Mouse (Mus musculus) adrenal gland, adult 2 months (tissue): ENCODE results near the gene Dcaf10. TPM values are rescaled to one million over a fixed set of nuclear protein-coding genes. Genes with fewer than 3 reads are reported as not detected.
"Not testable (repeated sequence)": the region's sequence is repeated elsewhere in the genome, so short reads cannot be mapped to it uniquely, and the experiment has no call there.

ENCODE experiments used
- DNase-seq: peaks from one replicate; pipeline ENCODE4 v3.0.0; 2021
- long read RNA-seq: library from polyadenylated mRNA; stranded (forward); transcript quantifications from one replicate; pipeline ENCODE4 v2.0.0, GENCODE M21; 2021
- polyA plus RNA-seq: library from polyadenylated mRNA; depleted of rRNA; stranded (reverse); fragments of >200 nt; gene quantifications from 2 replicates; pipeline ENCODE4 v1.2.3, GENCODE M21; 2012; rRNA removed
- total RNA-seq, 2 experiments: library from RNA; stranded (reverse); gene quantifications; 2 replicates each; pipeline ENCODE4 v1.2.3; 2021

The Dcaf10 gene
- 10 to 100 TPM; 22.8 to 24.5 TPM for total RNA-seq
- 53.9 and 60.8 TPM in 2 replicates for polyA plus RNA-seq
- long read RNA-seq, full-length matches to known transcripts, result 12 of 14 reads
- long read RNA-seq, partial matches to known transcripts, result 2 of 14 reads
- long read RNA-seq, other reads (novel, unspliced or antisense), result 0 of 14 reads

DNA sequence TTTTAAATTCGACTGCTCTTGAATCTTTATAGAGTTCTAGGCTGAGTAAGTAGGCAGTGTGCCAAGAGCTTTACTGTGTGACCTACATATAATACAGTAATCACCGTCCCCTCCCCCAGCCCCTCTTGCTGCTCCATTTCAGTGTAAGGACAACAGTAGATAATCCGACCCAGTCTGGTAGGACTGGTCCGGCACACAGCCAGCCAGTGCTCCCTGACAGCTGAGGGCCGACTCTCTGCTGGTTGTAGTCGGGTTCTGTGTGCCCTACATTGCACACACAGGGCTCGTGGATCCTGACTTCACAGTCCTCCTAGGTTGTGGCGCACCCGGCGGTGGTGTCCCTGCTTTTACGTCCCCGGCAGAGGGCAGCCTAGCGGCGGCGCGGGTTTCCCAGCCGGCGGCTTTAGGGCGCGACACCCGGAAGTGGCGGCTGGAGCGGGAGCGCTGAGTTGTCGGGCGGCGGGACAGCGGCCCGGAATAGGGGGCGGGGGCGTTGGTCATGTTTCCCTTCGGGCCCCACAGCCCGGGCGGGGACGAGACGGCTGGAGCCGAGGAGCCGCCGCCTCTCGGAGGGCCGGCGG lies at the start of gene Dcaf10:
Gene Dcaf10, plus strand, starts transcription at position 433 of the 581 bp plus-strand sequence.
- DNase-seq, result peak; percentile 97

DNA sequence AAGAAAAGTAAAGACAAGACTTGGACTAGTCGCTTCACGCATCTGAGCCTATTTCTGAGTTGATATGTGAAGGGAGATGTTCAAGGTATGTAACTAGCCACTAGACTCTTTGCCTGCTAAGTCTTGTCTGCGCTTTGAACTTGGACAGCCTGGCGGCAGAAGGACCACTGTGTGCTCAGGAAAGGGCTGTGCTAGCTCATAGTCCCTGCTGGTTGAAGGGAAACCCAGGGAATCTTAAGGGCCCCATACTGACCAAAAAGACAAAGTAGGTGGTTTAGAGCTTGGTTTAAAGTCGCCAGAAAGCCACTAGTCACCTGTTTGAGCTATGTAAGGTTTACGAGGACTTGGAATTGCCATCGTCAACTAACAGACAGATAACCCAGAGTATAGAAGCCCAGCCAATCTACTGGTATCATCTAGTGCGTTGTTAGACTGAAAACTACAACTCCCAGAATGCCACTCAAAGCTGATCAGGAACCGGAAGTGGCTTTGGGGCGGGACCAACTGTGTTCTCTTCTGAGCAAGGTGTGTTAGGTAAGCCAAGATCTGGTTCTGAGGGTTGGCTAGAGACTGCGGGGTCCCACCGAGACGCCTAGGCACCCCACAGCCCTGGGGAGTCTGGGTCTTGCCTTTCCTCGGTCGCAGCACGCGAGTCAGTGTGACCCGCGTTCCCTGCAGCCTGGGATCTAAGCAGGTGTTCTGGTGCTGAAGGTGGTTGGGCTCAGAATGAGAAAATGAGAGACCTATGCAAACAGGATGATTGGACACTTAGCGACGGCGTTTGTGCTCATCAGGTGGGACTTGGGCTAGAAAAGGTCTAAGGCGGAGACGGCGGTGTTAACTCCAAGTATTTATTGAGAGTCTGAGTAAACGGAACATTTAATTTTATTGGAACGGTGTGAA lies 45.0 kb upstream of the Dcaf10 start, which contains the start of gene Trmt10b:
Gene Trmt10b, plus strand, starts transcription at position 466 of the 903 bp plus-strand sequence.
- peak; percentile 71 for DNase-seq

DNA sequence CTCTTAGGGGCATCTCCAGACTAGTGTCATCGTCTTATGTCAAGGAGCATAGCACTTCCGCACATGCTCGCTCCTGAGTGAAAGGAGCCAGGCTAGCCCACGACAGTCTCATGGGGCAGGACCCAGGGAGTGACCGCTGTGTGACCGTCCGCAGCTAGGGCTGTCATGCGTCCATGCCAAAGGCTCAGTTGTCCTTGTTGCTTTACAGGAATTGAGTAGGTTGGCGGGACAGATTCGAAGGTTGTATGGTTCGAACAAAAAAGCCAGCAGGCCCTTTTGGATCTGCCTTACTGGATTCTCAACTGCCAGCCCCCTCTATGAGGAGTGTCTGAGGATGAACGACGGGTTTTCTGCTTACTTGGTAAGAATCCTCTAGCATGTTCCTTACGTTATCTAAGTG lies 36.4 kb upstream of the Dcaf10 start:
- no peak for DNase-seq

DNA sequence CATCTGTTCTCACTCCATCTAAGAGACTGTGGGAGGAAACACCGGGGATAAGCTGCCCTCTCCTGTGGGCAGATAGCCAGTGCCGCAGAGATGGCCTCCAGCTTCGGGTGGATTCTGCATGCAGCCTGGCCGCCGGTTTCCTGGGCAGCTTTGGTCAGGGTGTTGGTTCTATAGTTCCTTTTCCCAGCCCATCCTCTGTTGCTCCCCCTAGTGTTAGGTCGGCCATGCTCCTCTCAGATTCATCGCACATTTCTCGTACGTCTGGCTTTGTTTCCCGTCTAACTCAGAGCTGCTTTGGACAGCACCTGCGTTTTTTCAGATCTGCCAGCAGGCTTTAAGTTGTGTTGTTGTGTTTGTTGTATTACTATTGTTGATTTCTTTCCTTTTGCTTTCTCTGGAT lies 33.9 kb upstream of the Dcaf10 start:
- DNase-seq, result peak; percentile 26

DNA sequence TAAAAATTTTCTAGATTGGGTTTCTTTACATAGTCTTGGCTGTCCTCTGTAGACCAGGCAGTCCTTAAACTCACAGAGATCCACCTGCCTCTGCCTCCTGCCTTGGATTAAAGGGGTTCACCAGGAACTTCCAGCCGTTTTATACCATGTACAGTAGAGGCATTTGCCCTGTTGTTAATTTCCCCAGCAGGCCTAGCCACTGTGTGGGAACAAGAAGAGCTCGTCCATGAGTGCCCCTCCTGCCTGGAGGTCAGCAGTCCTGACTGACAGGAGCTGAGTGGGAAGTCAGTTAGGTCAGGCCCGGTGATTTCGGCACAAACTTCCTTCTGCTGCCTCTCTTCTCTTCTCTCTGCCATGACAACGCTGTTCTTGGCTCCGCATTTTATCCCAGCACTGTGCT lies 33.3 kb upstream of the Dcaf10 start:
- no peak for DNase-seq

DNA sequence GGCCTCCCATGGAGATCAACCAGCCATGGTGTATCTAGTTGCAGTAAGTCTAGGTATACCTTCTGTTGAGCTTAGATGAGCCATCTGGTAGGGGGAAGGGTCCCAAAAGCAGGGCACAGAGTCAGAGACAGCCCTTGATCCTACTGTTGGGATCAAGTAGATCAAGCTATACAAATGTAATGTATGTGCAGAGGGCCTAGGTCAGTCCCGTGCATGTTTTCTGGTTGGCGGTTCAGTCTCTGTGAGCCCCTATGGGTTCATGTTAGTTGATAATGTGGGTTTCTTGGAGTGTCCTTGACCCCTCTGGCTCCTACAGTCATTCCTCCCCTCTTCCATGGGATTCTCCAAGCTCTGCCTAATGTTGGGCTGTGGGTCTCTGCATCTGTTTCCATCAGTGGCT lies 30.8 kb upstream of the Dcaf10 start:
- no peak for DNase-seq

DNA sequence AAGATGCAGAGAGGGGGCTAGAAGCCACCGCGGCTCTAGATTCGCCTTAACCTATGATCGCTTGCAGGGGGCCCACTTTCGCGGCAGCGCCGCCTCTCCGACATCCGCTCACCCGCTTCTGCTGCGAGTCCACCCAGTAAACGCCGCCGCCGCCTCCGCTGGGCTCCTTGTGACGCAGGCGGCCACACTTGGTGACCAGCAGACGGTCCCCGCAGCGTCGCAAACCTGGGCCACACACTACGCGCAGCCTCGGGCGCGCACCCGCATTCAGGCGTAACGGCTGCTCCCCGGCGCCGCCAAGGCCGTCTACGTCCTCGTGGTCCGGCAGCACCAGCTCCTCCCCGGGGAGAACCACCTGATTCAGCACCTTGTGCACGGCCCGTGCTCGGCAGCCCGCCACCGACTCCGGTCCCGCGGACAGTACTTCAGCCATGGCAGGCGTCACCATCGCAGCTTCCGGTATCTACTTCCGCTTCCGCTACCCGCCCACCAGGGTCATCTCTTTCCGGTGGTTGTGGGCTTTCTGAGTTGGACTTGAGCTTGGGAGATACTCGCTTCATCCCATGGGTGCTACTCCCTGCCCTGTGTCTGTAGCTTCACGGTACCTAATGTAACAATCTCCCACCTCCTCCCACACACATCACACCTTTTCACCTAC lies 21.6 kb upstream of the Dcaf10 start:
- peak; percentile 92 for DNase-seq

DNA sequence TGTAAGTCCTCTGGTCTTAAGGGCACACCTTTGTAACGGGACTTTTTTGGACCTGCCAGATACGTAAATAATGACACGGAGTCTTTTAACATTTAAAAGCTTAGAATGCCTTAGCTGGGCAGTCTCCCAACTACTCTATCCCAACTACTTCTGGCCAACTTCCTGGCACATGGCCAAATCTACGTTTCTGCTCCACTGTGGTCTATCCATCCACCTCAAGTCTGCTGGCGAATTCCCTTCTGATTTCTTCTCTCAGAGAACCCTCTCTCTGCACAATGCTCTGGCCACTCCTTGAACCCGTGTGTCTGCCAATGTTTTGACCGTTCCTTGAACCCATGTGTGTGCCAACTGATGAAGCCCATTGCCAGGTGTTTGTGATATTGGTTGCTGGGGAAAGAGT lies 10.8 kb upstream of the Dcaf10 start:
- DNase-seq, result peak; percentile 12

DNA sequence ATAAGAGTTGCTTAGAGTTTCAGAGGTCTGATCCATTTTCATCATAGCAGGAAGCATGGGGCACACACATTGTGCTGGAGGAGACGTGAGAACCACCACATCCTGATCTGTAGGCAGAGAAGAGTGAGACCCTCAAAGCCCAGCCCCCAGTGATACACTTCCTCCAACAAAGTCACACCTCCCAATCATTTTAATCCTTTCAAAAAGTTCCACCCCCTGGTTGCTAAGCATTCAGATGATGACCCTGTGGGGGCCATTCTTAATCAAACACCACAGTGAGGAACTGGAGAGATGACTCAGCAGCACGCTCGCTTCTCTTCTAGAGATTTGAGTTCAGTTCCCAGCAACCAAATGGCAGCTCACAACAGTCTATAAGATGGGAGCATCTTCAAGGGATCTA lies 9.4 kb upstream of the Dcaf10 start:
- no peak for DNase-seq

DNA sequence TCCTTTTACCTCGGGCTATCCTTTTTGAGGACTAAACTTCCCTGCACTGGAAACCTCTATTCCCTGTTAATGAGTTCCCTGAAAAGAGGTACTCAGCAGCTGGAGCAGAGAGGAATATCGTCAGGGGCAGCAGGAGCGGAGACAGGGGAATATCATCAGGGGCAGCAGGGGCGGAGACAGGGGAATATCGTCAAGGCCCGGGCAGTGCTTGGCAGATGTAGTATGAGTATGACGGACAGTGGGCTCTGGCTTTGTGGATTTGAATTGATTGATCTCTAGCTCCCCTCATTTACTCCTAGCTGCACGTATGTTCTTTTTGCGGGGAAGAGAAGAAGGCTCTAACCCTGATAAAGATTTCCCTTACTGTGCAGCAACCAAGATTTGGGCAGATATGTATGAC lies 675 bp upstream of the Dcaf10 start:
- peak; percentile 7 for DNase-seq

DNA sequence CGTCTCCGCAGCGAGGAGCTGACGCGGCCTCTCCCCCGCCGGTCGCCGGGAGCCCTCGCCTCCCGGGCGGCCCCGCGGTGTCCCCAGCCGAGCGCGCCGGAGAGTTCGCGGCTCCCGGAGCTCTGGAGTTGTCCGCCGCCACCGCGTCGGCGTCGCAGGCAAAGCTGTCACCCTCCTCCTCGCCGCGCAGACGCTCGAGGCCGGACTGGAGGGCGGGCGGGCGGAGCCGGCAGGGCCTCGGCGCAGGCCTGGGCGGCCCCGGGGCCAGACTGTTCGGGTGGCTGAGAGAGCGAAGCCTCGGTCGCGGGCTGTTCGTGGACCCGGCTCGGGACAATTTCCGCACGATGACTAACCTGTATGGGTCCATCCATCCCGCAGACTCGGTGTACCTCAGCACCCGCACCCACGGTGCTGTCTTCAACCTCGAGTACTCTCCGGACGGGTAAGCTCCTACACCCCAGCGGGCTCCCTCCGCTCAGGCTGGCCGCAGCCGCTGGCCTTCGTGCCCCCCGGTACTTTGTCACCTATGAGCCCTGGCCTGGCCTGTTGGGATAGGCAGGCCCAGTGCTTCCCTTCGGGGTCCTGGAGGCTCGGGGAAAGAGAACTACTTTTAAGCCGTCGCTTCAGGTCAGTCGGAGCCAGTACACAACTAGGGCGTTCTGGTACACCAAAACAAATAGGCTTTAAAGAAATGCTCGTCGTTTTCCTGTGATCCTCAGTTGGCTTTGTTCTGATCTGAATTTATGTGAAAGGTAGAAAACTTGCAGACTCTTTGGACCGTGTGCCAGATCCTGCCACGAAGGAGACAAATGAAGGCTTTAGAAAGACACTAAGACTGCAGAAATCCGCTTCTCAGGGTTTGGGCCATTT lies 620 bp downstream of the Dcaf10 start, which contains the start of gene Exosc3:
Gene Exosc3, minus strand, starts transcription at position 447 of the 870 bp plus-strand sequence.
- DNase-seq, result peak; percentile 82

DNA sequence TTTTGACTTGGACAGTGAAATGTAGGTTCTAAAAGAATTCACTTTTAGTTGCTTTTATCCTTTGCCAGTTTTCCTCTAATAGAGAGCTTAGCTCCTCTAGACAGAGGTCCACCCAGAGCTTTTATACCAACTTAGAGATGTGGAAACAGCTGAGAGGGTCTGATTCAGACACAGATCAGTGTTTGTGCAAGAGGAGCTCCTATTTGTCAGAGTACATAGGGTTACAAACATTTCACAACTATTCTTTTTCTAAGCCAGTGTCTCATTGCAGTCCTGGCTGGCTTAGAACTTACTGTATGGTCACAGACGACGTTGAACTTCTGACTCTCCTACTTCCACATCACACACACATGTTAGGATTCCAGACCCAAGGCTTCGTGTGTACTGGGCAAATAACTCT lies 14.8 kb downstream of the Dcaf10 start:
- no peak for DNase-seq

DNA sequence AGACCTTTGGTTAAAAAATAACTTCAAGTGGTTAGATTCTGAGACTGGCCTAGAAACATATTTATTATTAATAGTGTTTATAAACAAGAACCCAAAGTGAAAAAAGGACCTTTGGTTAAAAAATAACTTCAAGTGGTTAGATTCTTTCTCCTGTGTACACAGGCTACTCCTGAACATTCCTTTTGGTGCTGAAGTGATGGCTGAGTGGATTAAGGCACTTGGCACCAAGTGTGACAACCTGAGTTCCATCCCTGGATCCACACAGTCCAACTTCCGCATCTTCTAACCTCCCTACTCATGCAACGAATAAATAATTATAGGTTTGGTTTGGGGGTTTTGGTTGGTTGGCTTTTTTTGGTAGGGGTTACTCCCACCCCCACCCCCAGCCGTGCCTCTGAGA lies 29.4 kb downstream of the Dcaf10 start:
- no peak for DNase-seq

DNA sequence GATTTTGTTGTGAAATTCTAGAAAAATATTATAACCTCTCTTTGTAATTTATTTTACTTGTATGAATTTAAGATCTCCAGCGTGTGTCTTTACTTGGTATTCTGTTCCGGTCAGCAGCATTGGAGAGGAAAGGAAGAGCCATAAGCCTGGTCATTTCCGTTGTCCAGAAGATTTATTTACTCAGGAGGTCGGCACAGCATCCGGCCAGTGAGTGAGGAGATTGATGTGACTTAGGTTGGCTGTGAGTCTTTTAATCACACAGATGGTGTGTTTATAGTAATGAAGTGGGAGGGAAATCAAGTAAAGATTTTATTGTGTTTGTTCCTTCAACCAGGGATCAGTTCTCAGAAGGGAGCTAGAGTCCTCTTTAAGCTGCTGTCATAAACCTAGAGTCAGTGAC lies 33.0 kb downstream of the Dcaf10 start:
- DNase-seq, result no peak

DNA sequence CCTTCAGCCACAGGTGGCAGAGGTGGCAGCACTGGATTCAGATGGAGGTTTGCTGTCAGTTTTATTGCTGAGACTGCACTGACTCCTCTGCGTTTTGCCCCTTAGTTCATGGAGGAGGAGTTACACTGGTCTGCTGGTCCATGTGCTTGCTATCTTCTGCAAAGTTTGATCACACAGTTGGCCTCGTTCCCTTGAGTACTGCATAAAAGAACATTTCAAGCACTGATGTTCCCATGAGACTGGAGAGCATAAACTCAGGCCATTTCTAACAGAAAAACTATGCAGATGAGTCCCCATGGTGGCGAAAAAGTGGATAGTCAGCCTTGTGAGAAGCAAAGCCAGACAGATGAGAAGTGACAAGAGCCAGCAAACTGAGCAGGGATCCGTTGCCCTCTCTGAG lies 34.7 kb downstream of the Dcaf10 start:
- DNase-seq, result no peak

DNA sequence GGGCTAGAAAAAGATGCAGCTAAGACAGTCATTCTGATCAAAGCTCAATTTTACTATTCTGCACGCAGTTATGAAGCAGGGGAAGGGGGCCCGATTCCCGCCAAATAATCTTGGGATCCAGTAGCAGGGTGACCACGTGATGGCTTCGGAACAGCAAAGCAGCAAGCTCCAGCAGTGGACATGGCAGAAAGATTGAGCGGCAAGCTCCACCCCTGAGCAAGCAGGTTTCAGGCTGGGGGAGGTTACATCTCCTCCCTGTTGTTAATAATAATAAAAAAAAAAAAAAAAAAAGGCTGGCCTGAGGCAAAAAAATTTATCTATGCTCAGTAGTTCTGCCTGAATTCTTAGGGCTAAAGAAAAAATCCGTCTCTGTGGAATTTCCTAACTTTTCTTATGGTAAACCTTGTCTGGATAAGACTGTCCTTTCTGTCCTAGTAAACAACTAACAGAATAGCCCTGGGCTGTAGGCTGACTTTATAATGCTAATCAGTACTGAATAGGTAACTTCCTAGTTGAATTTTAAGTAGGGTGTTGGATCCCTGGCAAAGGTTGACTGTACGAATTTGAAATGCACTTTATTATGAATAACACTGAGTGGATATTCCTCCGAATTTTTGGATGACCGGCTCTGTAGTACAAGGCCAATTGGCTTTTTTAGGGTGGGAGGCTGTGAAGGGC lies 39.1 kb downstream of the Dcaf10 start:
- not testable (repeated sequence) for DNase-seq

DNA sequence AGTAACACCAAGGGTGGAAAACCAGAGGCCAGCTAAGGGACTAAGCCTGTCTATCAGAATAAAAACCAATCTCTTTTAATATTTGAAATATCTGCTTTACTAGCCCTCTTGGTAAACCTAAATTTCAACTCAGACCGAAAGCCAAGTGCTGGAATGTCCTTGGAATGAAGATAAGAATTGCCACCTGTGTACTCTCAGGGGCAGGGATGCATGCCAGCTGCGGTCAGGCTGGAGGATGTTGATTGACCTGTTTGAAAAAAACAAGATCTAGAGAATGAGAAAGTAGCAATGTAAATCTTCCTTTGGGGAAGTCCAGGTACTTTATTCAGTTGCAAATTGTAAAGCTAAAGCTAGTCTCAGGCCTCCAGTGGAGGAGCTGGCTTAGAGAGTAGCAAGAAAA lies 40.2 kb downstream of the Dcaf10 start:
- not testable (repeated sequence) for DNase-seq

DNA sequence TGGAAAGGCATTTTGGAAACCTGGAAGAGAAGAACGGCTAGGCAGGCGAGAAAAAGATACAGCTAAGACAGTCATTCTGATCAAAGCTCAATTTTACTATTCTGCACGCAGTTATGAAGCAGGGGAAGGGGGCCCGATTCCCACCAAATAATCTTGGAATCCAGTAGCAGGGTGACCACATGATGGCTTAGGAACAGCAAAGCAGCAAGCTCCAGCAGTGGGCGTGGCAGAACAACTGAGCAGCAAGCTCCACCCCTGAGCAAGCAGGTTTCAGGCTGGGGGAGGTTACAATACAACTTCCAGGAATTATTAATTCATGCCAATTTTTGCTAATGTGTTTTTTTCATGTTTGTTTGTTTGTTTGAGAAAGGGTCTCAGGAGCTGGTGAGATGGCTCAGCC lies 45.4 kb downstream of the Dcaf10 start:
- not testable (repeated sequence) for DNase-seq

DNA sequence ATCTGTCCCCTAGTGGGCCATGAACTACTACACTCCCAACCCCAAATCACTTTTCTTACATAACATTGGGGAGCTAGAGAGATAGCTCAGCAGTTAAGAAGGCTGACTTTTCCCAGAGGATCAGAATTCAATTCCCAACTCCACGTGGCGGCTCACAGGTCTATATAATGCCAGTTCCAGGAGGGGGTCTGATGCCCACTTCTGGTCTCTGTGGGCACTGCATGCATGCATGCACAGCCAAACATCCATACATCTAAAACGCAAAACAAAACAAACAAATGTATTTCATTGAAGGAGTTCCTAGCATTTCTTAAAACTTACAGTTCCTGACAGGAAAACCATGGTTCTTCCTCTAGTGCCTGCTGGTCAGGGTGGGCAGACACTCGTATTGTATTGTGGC lies 50.2 kb downstream of the Dcaf10 start:
- DNase-seq, result no peak

DNA sequence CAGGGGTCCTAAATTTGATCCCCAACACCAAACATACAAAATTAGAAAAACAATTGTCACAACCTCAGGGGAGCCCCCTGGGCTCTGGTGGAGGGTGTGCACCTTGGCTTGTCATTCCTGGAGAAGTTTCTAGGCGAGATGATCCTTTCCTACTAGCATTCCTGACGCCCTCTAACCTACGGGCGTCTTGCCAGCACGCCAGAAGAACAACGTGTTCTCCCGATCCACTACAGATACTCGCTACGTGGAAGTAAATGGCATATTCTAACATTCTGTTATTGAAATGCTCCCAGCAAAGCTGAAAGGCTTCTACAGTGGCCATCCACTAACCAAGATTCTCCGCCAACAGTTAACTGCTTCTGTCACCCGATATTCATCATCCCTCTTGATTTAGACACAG lies 50.7 kb downstream of the Dcaf10 start:
- DNase-seq, result no peak

DNA sequence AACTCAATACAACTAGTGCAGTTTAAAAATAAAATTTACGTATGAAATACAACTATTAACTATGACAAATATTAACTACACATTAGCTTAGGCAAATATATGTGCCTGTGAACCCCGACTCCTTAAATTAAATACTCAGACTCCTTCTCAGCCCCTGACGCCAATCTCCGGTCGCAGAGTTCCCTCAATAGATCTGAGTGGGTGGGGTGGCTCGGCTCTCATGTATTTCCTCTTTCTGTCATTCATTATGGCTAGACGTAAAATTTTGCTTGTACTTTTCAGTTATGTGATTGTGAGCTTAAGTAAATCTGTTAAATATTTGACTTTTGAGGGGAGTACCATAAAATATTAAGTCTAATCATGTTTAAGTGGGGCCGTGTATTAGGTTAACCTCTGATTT lies 51.1 kb downstream of the Dcaf10 start:
- DNase-seq, result no peak
